In the genomic region with DNA sequence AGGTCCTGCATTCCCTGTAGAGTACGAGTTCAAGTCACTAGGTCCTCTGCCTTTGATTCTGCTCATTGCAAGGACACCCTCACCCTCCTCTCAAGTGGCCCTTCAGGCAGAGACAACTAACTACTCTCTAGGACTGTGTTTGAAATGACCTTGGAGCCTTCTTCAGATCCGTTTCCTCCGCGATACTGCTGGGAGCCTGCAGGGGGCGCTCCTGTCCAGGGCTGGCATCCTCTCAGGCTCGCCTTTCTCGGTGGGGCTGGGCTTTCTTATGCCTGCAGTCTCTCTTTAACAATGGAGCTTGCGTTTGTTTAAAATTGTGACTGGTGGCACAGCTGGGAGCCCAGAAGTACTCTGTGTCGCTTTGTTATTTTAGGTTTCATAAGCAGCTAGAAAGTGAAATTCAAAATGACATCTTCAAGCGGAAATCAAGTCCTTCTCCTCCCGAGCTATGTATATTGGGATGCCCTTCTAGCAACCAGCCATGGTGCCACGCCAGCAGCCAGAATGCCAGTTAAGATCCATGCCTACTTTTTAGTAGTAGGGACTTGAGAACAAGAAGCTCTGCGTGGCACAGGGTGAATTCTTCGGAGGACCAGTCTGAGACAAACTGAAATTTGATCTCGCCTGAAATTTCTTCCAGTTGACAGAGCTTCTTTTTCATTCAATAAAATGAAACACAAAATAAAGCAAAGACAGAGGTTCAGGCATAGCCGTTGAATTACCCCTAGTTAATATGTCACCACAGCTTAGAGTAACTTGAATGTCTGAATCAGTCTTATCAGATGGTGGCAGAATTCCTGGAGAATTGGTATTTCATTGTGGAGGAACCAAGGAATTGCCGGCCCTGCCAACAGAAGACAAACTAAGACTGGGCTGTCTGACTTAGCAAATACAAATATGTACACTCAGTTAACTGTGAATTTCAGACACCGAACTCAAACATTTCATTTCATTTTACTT, we compare ENCODE assay signal across 8 mouse cellular contexts. TPM values are rescaled to one million over a fixed set of nuclear protein-coding genes. Genes with fewer than 3 reads are reported as not detected.
DNase-seq lines count a peak whose midpoint lies in the region; ATAC-seq and TF ChIP-seq lines count a peak whose summit lies in the region.

No protein-coding gene starts in this region.

- H3K4me3 ChIP-seq in bone marrow macrophage, adult 2 months (ENCODE audit: insufficient read depth, low read length) = no peak overlapping the region
- peak overlapping the region; percentile 29 for H3K4me3 ChIP-seq in embryonic facial prominence, embryonic 15.5 days (replicated peaks)
- peak overlapping the region; percentile 31 for H3K4me3 ChIP-seq in heart, embryonic 10.5 days
- H3K4me3 ChIP-seq in kidney, embryonic 15.5 days (replicated peaks) = peak overlapping the region; percentile 30
- H3K4me3 ChIP-seq in limb, embryonic 15.5 days = peak overlapping the region; percentile 18

- WGBS in embryonic facial prominence, embryonic 15.5 days = 15% methylated on average over 18 of the region's 18 CpGs
- 32% methylated on average over 18 of the region's 18 CpGs for WGBS in heart, embryonic 10.5 days
- 19% methylated on average over 18 of the region's 18 CpGs for WGBS in kidney, embryonic 15.5 days
- WGBS in limb, embryonic 15.5 days = 24% methylated on average over 18 of the region's 18 CpGs

- TF ChIP-seq CTCF in bone marrow macrophage, adult 2 months (IDR thresholded peaks at IDR 0.05; ENCODE audit: low read depth, low read length) = peak; percentile 96

- H3K4me1 ChIP-seq in bone marrow macrophage, adult 2 months (ENCODE audit: control insufficient read depth, insufficient read depth, low read length) = peaks cover 6% of the 10 kb centered on the region
- no peaks in the 10 kb centered on the region for H3K4me1 ChIP-seq in embryonic facial prominence, embryonic 15.5 days
- no peaks in the 10 kb centered on the region for H3K4me1 ChIP-seq in heart, embryonic 10.5 days
- peaks cover 13% of the 10 kb centered on the region for H3K4me1 ChIP-seq in kidney, embryonic 15.5 days
- H3K4me1 ChIP-seq in limb, embryonic 15.5 days = 0 out of 2 replicates have a peak, but pooled peaks cover 7% of the 10 kb centered on the region

- DNase-seq in A20 (ENCODE audit: low read depth, low spot score) = peak; percentile 84
- peak; percentile 84 for DNase-seq in heart, embryonic 10.5 days (ENCODE audit: low spot score)
- peak; percentile 26 to 59 for DNase-seq in monocyte, adult 2 months (ENCODE audit: low read depth in 1 of 2, low spot score in 2 of 2)
- peak; percentile 31 to 60 for DNase-seq in spleen, postnatal 14 days (ENCODE audit: low spot score in 2 of 2)

- no peaks in the 10 kb centered on the region for H3K36me3 ChIP-seq in embryonic facial prominence, embryonic 15.5 days
- no peaks in the 10 kb centered on the region for H3K36me3 ChIP-seq in heart, embryonic 10.5 days
- H3K36me3 ChIP-seq in kidney, embryonic 15.5 days = no peaks in the 10 kb centered on the region
- H3K36me3 ChIP-seq in limb, embryonic 15.5 days = no peaks in the 10 kb centered on the region

- ATAC-seq in embryonic facial prominence, embryonic 15.5 days (ENCODE audit: insufficient number of reproducible peaks, low FRiP score, low TSS enrichment, low read depth) = 0 out of 2 replicates have a peak, but pooled peaks have one; percentile 29
- ATAC-seq in kidney, embryonic 15.5 days (replicated peaks; ENCODE audit: low FRiP score) = peak; percentile 66; the same call in 1 of the 2 replicates
- no peak for ATAC-seq in limb, embryonic 15.5 days (ENCODE audit: insufficient number of reproducible peaks, low FRiP score, low TSS enrichment, low read depth)

- H3K27ac ChIP-seq in bone marrow macrophage, adult 2 months (ENCODE audit: insufficient read depth, low read depth, low read length) = no peak overlapping the region
- no peak overlapping the region for H3K27ac ChIP-seq in embryonic facial prominence, embryonic 15.5 days (replicated peaks)
- H3K27ac ChIP-seq in heart, embryonic 10.5 days = peak overlapping the region; percentile 62; the same call in 1 of the 2 replicates
- H3K27ac ChIP-seq in kidney, embryonic 15.5 days = peak overlapping the region; percentile 83
- no peak overlapping the region for H3K27ac ChIP-seq in limb, embryonic 15.5 days

- no peaks in the 10 kb centered on the region for H3K9me3 ChIP-seq in embryonic facial prominence, embryonic 15.5 days (replicated peaks)
- no peaks in the 10 kb centered on the region for H3K9me3 ChIP-seq in heart, embryonic 10.5 days
- H3K9me3 ChIP-seq in kidney, embryonic 15.5 days (replicated peaks) = no peaks in the 10 kb centered on the region
- H3K9me3 ChIP-seq in limb, embryonic 15.5 days = no peaks in the 10 kb centered on the region

- no peak overlapping the region for H3K9ac ChIP-seq in embryonic facial prominence, embryonic 15.5 days
- no peak overlapping the region for H3K9ac ChIP-seq in kidney, embryonic 15.5 days
- no peak overlapping the region for H3K9ac ChIP-seq in limb, embryonic 15.5 days

- H3K27me3 ChIP-seq in embryonic facial prominence, embryonic 15.5 days = no peaks in the 10 kb centered on the region
- no peaks in the 10 kb centered on the region for H3K27me3 ChIP-seq in heart, embryonic 10.5 days (ENCODE audit: insufficient read depth, poor library complexity, severe bottlenecking)
- H3K27me3 ChIP-seq in kidney, embryonic 15.5 days = no peaks in the 10 kb centered on the region
- no peaks in the 10 kb centered on the region for H3K27me3 ChIP-seq in limb, embryonic 15.5 days

- peak overlapping the region; percentile 43 for H3K4me2 ChIP-seq in embryonic facial prominence, embryonic 15.5 days (replicated peaks)
- peak overlapping the region; percentile 56 for H3K4me2 ChIP-seq in kidney, embryonic 15.5 days
- H3K4me2 ChIP-seq in limb, embryonic 15.5 days = peak overlapping the region; percentile 33

- no peak for TF ChIP-seq POLR2A in bone marrow macrophage, adult 2 months (IDR thresholded peaks at IDR 0.05; ENCODE audit: borderline replicate concordance, low read depth, low read length)

RNA-seq across cellular contexts. Expression of a gene that starts 28.8 kb away (rescaled TPM):
- 53.7 and 55.1 TPM in 2 replicates for polyA plus RNA-seq in bone marrow macrophage, adult 2 months (2012; ENCODE audit: insufficient read depth, insufficient read length, missing spikeins)
- 18.7 and 19.1 TPM in 2 replicates for polyA plus RNA-seq in embryonic facial prominence, embryonic 15.5 days (2015; fragmentation: Nextera tagmentation; extraction: Ambion mirVana)
- polyA plus RNA-seq in heart, embryonic 10.5 days (2016; fragmentation: Nextera tagmentation; extraction: Ambion mirVana) = 17.2 and 17.7 TPM in 2 replicates
- 18.9 and 21.7 TPM in 2 replicates for polyA plus RNA-seq in kidney, embryonic 15.5 days (2015; fragmentation: Nextera tagmentation; extraction: Ambion mirVana)
- 14.4 and 14.9 TPM in 2 replicates for polyA plus RNA-seq in limb, embryonic 15.5 days (2015; fragmentation: Nextera tagmentation; extraction: Ambion mirVana)

Comparison
In these comparisons a context has a peak if more than half of its experiments do, and no peak if none do; other contexts are left out.
1. H3K27ac ChIP-seq: peak in heart, embryonic 10.5 days (single experiment) and kidney, embryonic 15.5 days (single experiment); none in bone marrow macrophage, adult 2 months (single experiment), embryonic facial prominence, embryonic 15.5 days (single experiment) and limb, embryonic 15.5 days (single experiment).
2. Peak in every context shown above with its lines, with median percentiles within 50 percentile points of each other: DNase-seq and H3K4me2 ChIP-seq.